Mouse (Mus musculus) liver, embryonic 14.5 days (tissue): Measurements from ENCODE around the gene Slc38a10. TPM values are rescaled to one million over a fixed set of nuclear protein-coding genes. Genes with fewer than 3 reads are reported as not detected.

ENCODE experiments used
- ATAC-seq: fragments of 200-750 bp; cut with Nextera tagmentation; 2 replicates; pipeline ENCODE4 v1.8.0; 2017; ENCODE audit warnings: moderate number of reproducible peaks, mild to moderate bottlenecking, moderate library complexity; ENCODE audit not compliant: insufficient read depth
- DNase-seq, 3 experiments: peaks; one replicate each; pipeline ENCODE4 v3.0.0-alpha.2; 2012 to 2013; ENCODE audit warnings: low read depth in 3 of 3, low spot score in 3 of 3
- H3K27ac ChIP-seq: fragments of 300-500 bp; sonication (generic); 2 replicates; pipeline ENCODE4 v1.5.1; 2014; ENCODE audit warnings: moderate library complexity, mild to moderate bottlenecking, control low read depth, inconsistent platforms
- H3K27me3 ChIP-seq: fragments of 300-500 bp; sonication (generic); 2 replicates; pipeline ENCODE4 v1.6.1; 2014; ENCODE audit warnings: mild to moderate bottlenecking, low read length, moderate library complexity; ENCODE audit not compliant: control insufficient read depth, insufficient read depth
- H3K36me3 ChIP-seq: fragments of 300-500 bp; sonication (generic); replicated peaks from 2 replicates; pipeline ENCODE4 v1.6.1; 2014; ENCODE audit warnings: low read depth; ENCODE audit not compliant: control insufficient read depth, insufficient read depth
- H3K4me1 ChIP-seq, 2 experiments: fragments of 200-500 bp in 1 of 2; fragments of 300-500 bp in 1 of 2; sonication (generic) in 1 of 2; replicated peaks; 2 replicates each; pipeline ENCODE4 v1.6.1; 2012 to 2014; ENCODE audit warnings: antibody characterized with exemption in 1 of 2, inconsistent platforms in 1 of 2, low read length in 1 of 2; ENCODE audit not compliant: control insufficient read depth in 2 of 2, insufficient read depth in 2 of 2
- H3K4me2 ChIP-seq: fragments of 300-500 bp; sonication (generic); 2 replicates; pipeline ENCODE4 v1.6.1; 2014; ENCODE audit warnings: low read depth, mild to moderate bottlenecking, control low read depth, moderate library complexity
- H3K4me3 ChIP-seq, 2 experiments: fragments of 200-500 bp in 1 of 2; fragments of 300-500 bp in 1 of 2; sonication (generic) in 1 of 2; 2 replicates each; pipeline ENCODE4 v1.5.1; 2012 to 2014; ENCODE audit warnings: low read depth in 2 of 2, low read length in 2 of 2, mild to moderate bottlenecking in 2 of 2, control low read depth in 1 of 2, inconsistent platforms in 1 of 2, moderate library complexity in 1 of 2; ENCODE audit not compliant: insufficient read depth in 1 of 2
- H3K9ac ChIP-seq: fragments of 300-500 bp; sonication (generic); replicated peaks from 2 replicates; pipeline ENCODE4 v1.6.1; 2014; ENCODE audit warnings: mild to moderate bottlenecking, control low read depth, moderate library complexity
- H3K9me3 ChIP-seq: fragments of 300-500 bp; sonication (generic); 2 replicates; pipeline ENCODE4 v1.6.1; 2016; ENCODE audit warnings: low read length, mixed read lengths; ENCODE audit not compliant: control insufficient read depth
- CTCF ChIP-seq: IDR thresholded peaks from 2 replicates; pipeline ENCODE4 v1.5.1; 2016; ENCODE audit warnings: antibody characterized with exemption, low read depth, control low read depth
- EP300 ChIP-seq: IDR thresholded peaks from 2 replicates; pipeline ENCODE4 v1.6.1; 2016; ENCODE audit warnings: antibody characterized with exemption, low read depth
- WGBS: fragments of 180-500 bp; shearing (Covaris S2); extraction: QIAGEN DNeasy Blood & Tissue Kit; methylation state at CpG from one replicate; pipeline ENCODE4 v1.1.7; 2014; ENCODE audit not compliant: insufficient replicate concordance; 5-methylcytosine and 5-hydroxymethylcytosine counted together
- polyA plus RNA-seq, 2 experiments: library from polyadenylated mRNA; depleted of rRNA in 1 of 2; stranded (reverse) in 1 of 2; unstranded in 1 of 2; fragments of >200 nt; fragmentation: Nextera tagmentation in 1 of 2; extraction: Ambion mirVana in 1 of 2; gene quantifications; 2 replicates each; pipeline versions ENCODE4 v1.2.1 to v1.2.3; 2012 to 2014

Gene Slc38a10
- polyA plus RNA-seq, 2 experiments: 21.0 to 21.8 TPM

GRCm38 (mm10) chr11:120167921-120168356, 16.8 kb upstream of the Slc38a10 start:
- peaks cover 0 to 8% of the 10 kb centered on the region in 2 experiments; a peak in 2 of 4 replicates for H3K4me1 ChIP-seq
- DNase-seq (no peak), ATAC-seq (no peak)
- H3K4me2 ChIP-seq: no peak overlapping the region
- WGBS: 70% methylated on average over 12 of the region's 12 CpGs
- no peaks in the 10 kb centered on the region for H3K36me3 ChIP-seq
- H3K9me3 ChIP-seq: no peaks in the 10 kb centered on the region
- no peak overlapping the region for H3K9ac ChIP-seq
- H3K4me3 ChIP-seq: no peak overlapping the region
- H3K27ac ChIP-seq: no peak overlapping the region
- TF ChIP-seq EP300 (no peak), CTCF (no peak)
- H3K27me3 ChIP-seq: no peaks in the 10 kb centered on the region

GRCm38 (mm10) chr11:120167059-120167458, 15.9 kb upstream of the Slc38a10 start:
- H3K4me3 ChIP-seq: no peak overlapping the region
- WGBS: 62% methylated on average over 5 of the region's 5 CpGs
- no peak overlapping the region for H3K4me2 ChIP-seq
- TF ChIP-seq CTCF (no peak), EP300 (no peak)
- H3K27me3 ChIP-seq: no peaks in the 10 kb centered on the region
- H3K9ac ChIP-seq: no peak overlapping the region
- H3K4me1 ChIP-seq: peaks cover 0 to 8% of the 10 kb centered on the region in 2 experiments; a peak in 2 of 4 replicates
- DNase-seq: no peak
- H3K36me3 ChIP-seq: no peaks in the 10 kb centered on the region
- H3K9me3 ChIP-seq: no peaks in the 10 kb centered on the region
- H3K27ac ChIP-seq: no peak overlapping the region
- ATAC-seq: no peak

GRCm38 (mm10) chr11:120164471-120165261, 13.5 kb upstream of the Slc38a10 start:
- H3K4me2 ChIP-seq: no peak overlapping the region
- no peak for DNase-seq

GRCm38 (mm10) chr11:120164028-120164427, 12.9 kb upstream of the Slc38a10 start:
- H3K27me3 ChIP-seq: no peaks in the 10 kb centered on the region
- no peak overlapping the region for H3K9ac ChIP-seq

More at GRCm38 (mm10) chr11:120164471-120165261, 13.5 kb upstream of the Slc38a10 start:
- Histone ChIP-seq H3K4me1 (peaks cover 0 to 5% of the 10 kb centered on the region in 2 experiments; a peak in 2 of 4 replicates), H3K27ac (no peak overlapping the region), H3K9ac (no peak overlapping the region), H3K9me3 (no peaks in the 10 kb centered on the region), H3K27me3 (no peaks in the 10 kb centered on the region), H3K4me3 (no peak overlapping the region), H3K36me3 (no peaks in the 10 kb centered on the region)
- ATAC-seq: no peak
- 51% methylated on average over 17 of the region's 17 CpGs for WGBS
- no peak for TF ChIP-seq CTCF
- TF ChIP-seq EP300: no peak

GRCm38 (mm10) chr11:120163207-120163606, 12.1 kb upstream of the Slc38a10 start:
- no peaks in the 10 kb centered on the region for H3K27me3 ChIP-seq
- H3K4me1 ChIP-seq: peaks cover 4 to 14% of the 10 kb centered on the region in 2 experiments; a peak in 3 of 4 replicates
- H3K9me3 ChIP-seq: no peaks in the 10 kb centered on the region
- H3K36me3 ChIP-seq: no peaks in the 10 kb centered on the region
- no peak overlapping the region for H3K27ac ChIP-seq
- WGBS: 70% methylated on average over 3 of the region's 3 CpGs
- H3K9ac ChIP-seq: no peak overlapping the region
- H3K4me3 ChIP-seq: no peak overlapping the region
- peak in 2 of 3 experiments; percentile 29 to 34 for DNase-seq
- no peak for ATAC-seq
- peak; percentile 72 for TF ChIP-seq CTCF
- TF ChIP-seq EP300: no peak
- H3K4me2 ChIP-seq: no peak overlapping the region

More at GRCm38 (mm10) chr11:120164028-120164427, 12.9 kb upstream of the Slc38a10 start:
- no peak overlapping the region for H3K27ac ChIP-seq
- TF ChIP-seq EP300 (no peak), CTCF (no peak)
- peaks cover 0 to 6% of the 10 kb centered on the region in 2 experiments; a peak in 2 of 4 replicates for H3K4me1 ChIP-seq
- no peaks in the 10 kb centered on the region for H3K9me3 ChIP-seq
- 56% methylated on average over 5 of the region's 5 CpGs for WGBS
- H3K4me2 ChIP-seq: no peak overlapping the region
- H3K4me3 ChIP-seq: no peak overlapping the region
- H3K36me3 ChIP-seq: no peaks in the 10 kb centered on the region
- ATAC-seq: no peak
- no peak for DNase-seq
